Mouse (Mus musculus) hindbrain, postnatal 0 days (tissue): ENCODE results near the gene Slc23a2. TPM values are rescaled to one million over a fixed set of nuclear protein-coding genes. Genes with fewer than 3 reads are reported as not detected.

Experiments
- ATAC-seq: fragments of 200-750 bp; cut with Nextera tagmentation; 2 replicates; pipeline ENCODE4 v1.8.0; 2017; ENCODE audit warnings: mild to moderate bottlenecking, moderate TSS enrichment, moderate library complexity
- DNase-seq: peaks from one replicate; pipeline ENCODE4 v3.0.0-alpha.2; 2015; ENCODE audit warnings: low spot score
- H3K27ac ChIP-seq: fragments of 300-500 bp; sonication (generic); 2 replicates; pipeline ENCODE4 v1.5.1; 2014; ENCODE audit warnings: mild to moderate bottlenecking
- H3K27me3 ChIP-seq: fragments of 300-500 bp; sonication (generic); 2 replicates; pipeline ENCODE4 v1.6.1; 2014; ENCODE audit warnings: low read length, mixed read lengths; ENCODE audit not compliant: insufficient read depth
- H3K36me3 ChIP-seq: fragments of 300-500 bp; sonication (generic); 2 replicates; pipeline ENCODE4 v1.6.1; 2014; ENCODE audit warnings: low read length, mixed read lengths; ENCODE audit not compliant: insufficient read depth
- H3K4me1 ChIP-seq: fragments of 300-500 bp; sonication (generic); 2 replicates; pipeline ENCODE4 v1.6.1; 2014; ENCODE audit warnings: antibody characterized with exemption, low read length, mixed read lengths; ENCODE audit not compliant: insufficient read depth
- H3K4me2 ChIP-seq: fragments of 300-500 bp; sonication (generic); 2 replicates; pipeline ENCODE4 v1.6.1; 2014; ENCODE audit warnings: low read depth, mild to moderate bottlenecking, low read length, moderate library complexity, mixed read lengths
- H3K4me3 ChIP-seq: fragments of 300-500 bp; sonication (generic); 2 replicates; pipeline ENCODE4 v1.5.1; 2014; ENCODE audit warnings: low read length
- H3K9ac ChIP-seq: fragments of 300-500 bp; sonication (generic); replicated peaks from 2 replicates; pipeline ENCODE4 v1.6.1; 2014; ENCODE audit warnings: mild to moderate bottlenecking, low read length, moderate library complexity, mixed read lengths
- H3K9me3 ChIP-seq: fragments of 300-500 bp; sonication (generic); 2 replicates; pipeline ENCODE4 v1.6.1; 2016; ENCODE audit warnings: low read length, mixed read lengths
- CTCF ChIP-seq: IDR thresholded peaks from 2 replicates; pipeline ENCODE4 v1.5.1; 2016; ENCODE audit warnings: antibody characterized with exemption, control low read depth, low read depth
- WGBS: fragments of 180-500 bp; shearing (Covaris S2); extraction: QIAGEN DNeasy Blood & Tissue Kit; methylation state at CpG from one replicate; pipeline ENCODE4 v1.1.7; 2014; 5-methylcytosine and 5-hydroxymethylcytosine counted together
- polyA plus RNA-seq: library from polyadenylated mRNA; unstranded; fragments of >200 nt; fragmentation: Nextera tagmentation; extraction: Ambion mirVana; gene quantifications from 2 replicates; pipeline ENCODE4 v1.2.1, GENCODE M21; 2015
- total RNA-seq: library from RNA; depleted of rRNA; stranded (reverse); fragments of >200 nt; gene quantifications from 2 replicates; pipeline ENCODE4 v1.2.3, GENCODE M21; 2014; rRNA removed

Gene Slc23a2
- total and polyA plus RNA-seq, 2 experiments from 2014 or later, result 49.4 to 83.1 TPM

- no peak overlapping the region for H3K4me2 ChIP-seq
- no peak overlapping the region for H3K27ac ChIP-seq
- H3K9ac ChIP-seq, result no peak overlapping the region
- H3K27me3 ChIP-seq, result no peaks in the 10 kb centered on the region
- peaks cover 31% of the 10 kb centered on the region; the same call in 1 of the 2 replicates for H3K36me3 ChIP-seq
- DNase-seq, result no peak
- no peak for TF ChIP-seq CTCF
- H3K4me3 ChIP-seq, result no peak overlapping the region
- ATAC-seq, result no peak
- no peaks in the 10 kb centered on the region for H3K4me1 ChIP-seq
- H3K9me3 ChIP-seq, result no peaks in the 10 kb centered on the region
- WGBS, result 50% methylated on average over 6 of the region's 6 CpGs
Observed at GRCm38 (mm10) chr2:132007475-132007819, 137.5 kb downstream of the Slc23a2 start.

- peak; percentile 48 for DNase-seq
- Histone ChIP-seq H3K36me3 (peaks cover 34% of the 10 kb centered on the region), H3K4me1 (no peaks in the 10 kb centered on the region)
Observed at GRCm38 (mm10) chr2:132006561-132007474, 138.1 kb downstream of the Slc23a2 start.

GRCm38 (mm10) chr2:132005445-132005844, 139.5 kb downstream of the Slc23a2 start:
- H3K9ac ChIP-seq, result no peak overlapping the region
- ATAC-seq, result no peak
- peaks cover 25% of the 10 kb centered on the region for H3K36me3 ChIP-seq
- no peak overlapping the region for H3K4me2 ChIP-seq
- no peak overlapping the region for H3K27ac ChIP-seq
- no peak for DNase-seq
- WGBS, result 85% methylated on average over 4 of the region's 4 CpGs
- H3K9me3 ChIP-seq, result no peaks in the 10 kb centered on the region
- no peaks in the 10 kb centered on the region for H3K27me3 ChIP-seq
- no peaks in the 10 kb centered on the region for H3K4me1 ChIP-seq
- H3K4me3 ChIP-seq, result no peak overlapping the region
- no peak for TF ChIP-seq CTCF

More at GRCm38 (mm10) chr2:132006561-132007474, 138.1 kb downstream of the Slc23a2 start:
- H3K27me3 ChIP-seq, result no peaks in the 10 kb centered on the region
- 80% methylated on average over 18 of the region's 18 CpGs for whole genome bisulfite sequencing
- no peak overlapping the region for H3K4me2 ChIP-seq
- H3K4me3 ChIP-seq, result no peak overlapping the region
- no peak for TF ChIP-seq CTCF
- no peaks in the 10 kb centered on the region for H3K9me3 ChIP-seq
- no peak for ATAC-seq
- H3K27ac ChIP-seq, result 0 out of 2 replicates have a peak overlapping the region, but pooled peaks have one; percentile 4
- H3K9ac ChIP-seq, result no peak overlapping the region

GRCm38 (mm10) chr2:132004495-132005136, 140.3 kb downstream of the Slc23a2 start:
- DNase-seq (no peak), ATAC-seq (no peak)
- H3K36me3 ChIP-seq, result peaks cover 25% of the 10 kb centered on the region

GRCm38 (mm10) chr2:132003916-132004315, 141.0 kb downstream of the Slc23a2 start:
- Histone ChIP-seq H3K27ac (no peak overlapping the region), H3K4me3 (no peak overlapping the region), H3K9me3 (no peaks in the 10 kb centered on the region), H3K9ac (no peak overlapping the region), H3K4me1 (no peaks in the 10 kb centered on the region), H3K4me2 (no peak overlapping the region), H3K27me3 (no peaks in the 10 kb centered on the region), H3K36me3 (peaks cover 25% of the 10 kb centered on the region)
- ATAC-seq, result no peak
- WGBS, result 88% methylated on average over 5 of the region's 5 CpGs
- no peak for DNase-seq
- no peak for TF ChIP-seq CTCF

More at GRCm38 (mm10) chr2:132004495-132005136, 140.3 kb downstream of the Slc23a2 start:
- no peak for TF ChIP-seq CTCF
- WGBS, result 82% methylated on average over 9 of the region's 9 CpGs
- H3K4me2 ChIP-seq, result no peak overlapping the region
- H3K27me3 ChIP-seq, result no peaks in the 10 kb centered on the region
- H3K4me1 ChIP-seq, result no peaks in the 10 kb centered on the region
- no peak overlapping the region for H3K4me3 ChIP-seq
- H3K27ac ChIP-seq, result no peak overlapping the region
- H3K9ac ChIP-seq, result no peak overlapping the region
- H3K9me3 ChIP-seq, result no peaks in the 10 kb centered on the region

Other genes starting within 250 kb of the Slc23a2 start
- 203 and 212 TPM in 2 replicates for gene Prnp, start 235.2 kb downstream of the Slc23a2 start, total RNA-seq
- gene Prnp, start 235.2 kb downstream of the Slc23a2 start, polyA plus RNA-seq, result 227 and 234 TPM in 2 replicates
- gene Prn, start 235.2 kb downstream of the Slc23a2 start, total RNA-seq, result not detected in 2 replicates
- 0.25 and 0.26 TPM in 2 replicates for gene Prn, start 235.2 kb downstream of the Slc23a2 start, polyA plus RNA-seq
- 4.4 and 5.6 TPM in 2 replicates for gene Prnd, start 194.2 kb downstream of the Slc23a2 start, total RNA-seq
- 6.4 and 7.2 TPM in 2 replicates for gene Prnd, start 194.2 kb downstream of the Slc23a2 start, polyA plus RNA-seq
- gene Rassf2, start 114.8 kb downstream of the Slc23a2 start, total RNA-seq, result 39.1 and 39.8 TPM in 2 replicates
- 18.7 and 19.0 TPM in 2 replicates for gene Rassf2, start 114.8 kb downstream of the Slc23a2 start, polyA plus RNA-seq
- gene Tmem230, start 102.7 kb upstream of the Slc23a2 start, total RNA-seq, result 39.1 and 44.3 TPM in 2 replicates
- gene Tmem230, start 102.7 kb upstream of the Slc23a2 start, polyA plus RNA-seq, result 43.3 and 43.8 TPM in 2 replicates
- gene Pcna, start 108.2 kb upstream of the Slc23a2 start, total RNA-seq, result 140 and 174 TPM in 2 replicates
- gene Pcna, start 108.2 kb upstream of the Slc23a2 start, polyA plus RNA-seq, result 130 and 131 TPM in 2 replicates
- gene Cds2, start 118.0 kb upstream of the Slc23a2 start, total RNA-seq, result 134 and 143 TPM in 2 replicates
- gene Cds2, start 118.0 kb upstream of the Slc23a2 start, polyA plus RNA-seq, result 38.7 and 39.2 TPM in 2 replicates
- 8.4 and 11.3 TPM in 2 replicates for gene Prokr2, start 240.3 kb upstream of the Slc23a2 start, total RNA-seq
- 2.1 and 2.8 TPM in 2 replicates for gene Prokr2, start 240.3 kb upstream of the Slc23a2 start, polyA plus RNA-seq